Mouse (Mus musculus) lung, postnatal 0 days (tissue): ENCODE measurements around the gene Lgals7. TPM values are rescaled to one million over a fixed set of nuclear protein-coding genes. Genes with fewer than 3 reads are reported as not detected.
"Not testable (repeated sequence)": the region's sequence is repeated elsewhere in the genome, so short reads cannot be mapped to it uniquely, and the experiment has no call there.

ENCODE experiments used
- ATAC-seq: fragments of 200-750 bp; cut with Nextera tagmentation; 2 replicates; pipeline ENCODE4 v1.8.0; 2017; ENCODE audit warnings: moderate library complexity
- DNase-seq: peaks from one replicate; pipeline ENCODE4 v3.0.0-alpha.2; 2016; ENCODE audit warnings: low spot score
- H3K27ac ChIP-seq: fragments of 300-500 bp; sonication (generic); 2 replicates; pipeline ENCODE4 v1.5.1; 2014; ENCODE audit warnings: antibody characterized with exemption, mild to moderate bottlenecking, low read length, mixed read lengths
- H3K27me3 ChIP-seq: fragments of 300-500 bp; sonication (generic); replicated peaks from 2 replicates; pipeline ENCODE4 v1.6.1; 2014; ENCODE audit warnings: low read length, mixed read lengths; ENCODE audit not compliant: insufficient read depth
- H3K36me3 ChIP-seq: fragments of 300-500 bp; sonication (generic); 2 replicates; pipeline ENCODE4 v1.6.1; 2014; ENCODE audit warnings: low read length, mixed read lengths; ENCODE audit not compliant: insufficient read depth
- H3K4me1 ChIP-seq: fragments of 300-500 bp; sonication (generic); 2 replicates; pipeline ENCODE4 v1.6.1; 2014; ENCODE audit warnings: antibody characterized with exemption, low read depth, low read length, mixed read lengths; ENCODE audit not compliant: insufficient read depth
- H3K4me2 ChIP-seq: fragments of 300-500 bp; sonication (generic); replicated peaks from 2 replicates; pipeline ENCODE4 v1.6.1; 2014; ENCODE audit warnings: low read depth, mild to moderate bottlenecking, low read length, moderate library complexity, mixed read lengths
- H3K4me3 ChIP-seq: fragments of 300-500 bp; sonication (generic); 2 replicates; pipeline ENCODE4 v1.5.1; 2014; ENCODE audit warnings: low read depth, low read length
- H3K9ac ChIP-seq: fragments of 300-500 bp; sonication (generic); replicated peaks from 2 replicates; pipeline ENCODE4 v1.6.1; 2014; ENCODE audit warnings: low read depth, mild to moderate bottlenecking
- H3K9me3 ChIP-seq: fragments of 300-500 bp; sonication (generic); 2 replicates; pipeline ENCODE4 v1.6.1; 2016; ENCODE audit warnings: low read length, mixed read lengths
- CTCF ChIP-seq: IDR thresholded peaks from 2 replicates; pipeline ENCODE4 v1.5.1; 2016; ENCODE audit warnings: antibody characterized with exemption, mild to moderate bottlenecking
- EP300 ChIP-seq: IDR thresholded peaks from 2 replicates; pipeline ENCODE4 v1.6.1; 2016; ENCODE audit warnings: antibody characterized with exemption, mild to moderate bottlenecking, control low read depth
- WGBS: fragments of 180-500 bp; shearing (Covaris S2); extraction: QIAGEN DNeasy Blood & Tissue Kit; methylation state at CpG from one replicate; pipeline ENCODE4 v1.1.7; 2014; 5-methylcytosine and 5-hydroxymethylcytosine counted together
- polyA plus RNA-seq: library from polyadenylated mRNA; unstranded; fragments of >200 nt; fragmentation: Nextera tagmentation; extraction: Ambion mirVana; gene quantifications from 2 replicates; pipeline ENCODE4 v1.2.1, GENCODE M21; 2015

Lgals7 gene
- polyA plus RNA-seq, 1 experiment from 2014 or later, result 3.0 TPM

- not testable (repeated sequence) for H3K27me3 ChIP-seq, H3K9me3 ChIP-seq, H3K36me3 ChIP-seq, H3K4me3 ChIP-seq, H3K9ac ChIP-seq
- WGBS, result 19% methylated on average over 23 of the region's 23 CpGs
- H3K4me1 ChIP-seq, result peaks cover 13% of the 10 kb centered on the region; the same call in 1 of the 2 replicates
- ATAC-seq (peak; percentile 82), DNase-seq (peak; percentile 93)
- TF ChIP-seq CTCF, result peak; percentile 82
- TF ChIP-seq EP300, result 0 out of 2 replicates have a peak, but pooled peaks have one; percentile 7
- peak overlapping the region; percentile 47; the same call in 1 of the 2 replicates for H3K27ac ChIP-seq
- H3K4me2 ChIP-seq, result peak overlapping the region; percentile 59
Measured at GRCm38 (mm10) chr7:28867508-28868340, 4.1 kb downstream of the Lgals7 start.

GRCm38 (mm10) chr7:28870901-28871664 is 7.4 kb downstream of the Lgals7 start:
- Histone ChIP-seq H3K9me3 (no peaks in the 10 kb centered on the region), H3K27ac (no peak overlapping the region), H3K36me3 (no peaks in the 10 kb centered on the region), H3K4me3 (no peak overlapping the region), H3K27me3 (no peaks in the 10 kb centered on the region), H3K9ac (no peak overlapping the region), H3K4me1 (peaks cover 6% of the 10 kb centered on the region; the same call in 1 of the 2 replicates), H3K4me2 (no peak overlapping the region)
- ATAC-seq (no peak), DNase-seq (no peak)
- 80% methylated on average over 24 of the region's 24 CpGs for WGBS
- TF ChIP-seq CTCF, result no peak
- no peak for TF ChIP-seq EP300

- ATAC-seq, result no peak
- no peak for DNase-seq
- Histone ChIP-seq H3K4me1 (no peaks in the 10 kb centered on the region), H3K9me3 (no peaks in the 10 kb centered on the region), H3K9ac (no peak overlapping the region), H3K36me3 (no peaks in the 10 kb centered on the region), H3K27ac (no peak overlapping the region), H3K4me2 (no peak overlapping the region), H3K4me3 (no peak overlapping the region), H3K27me3 (no peaks in the 10 kb centered on the region)
- 76% methylated on average over 2 of the region's 2 CpGs for WGBS
- TF ChIP-seq EP300 (no peak), CTCF (no peak)
Measured at GRCm38 (mm10) chr7:28874565-28874964, 10.9 kb downstream of the Lgals7 start.

GRCm38 (mm10) chr7:28876099-28876498 is 12.4 kb downstream of the Lgals7 start:
- WGBS, result 71% methylated on average over 4 of the region's 4 CpGs
- Histone ChIP-seq H3K4me1 (no peaks in the 10 kb centered on the region), H3K27me3 (no peaks in the 10 kb centered on the region), H3K36me3 (no peaks in the 10 kb centered on the region), H3K4me2 (no peak overlapping the region), H3K9ac (no peak overlapping the region), H3K4me3 (no peak overlapping the region), H3K27ac (no peak overlapping the region), H3K9me3 (no peaks in the 10 kb centered on the region)
- ATAC-seq, result no peak
- TF ChIP-seq EP300, result no peak
- no peak for TF ChIP-seq CTCF
- no peak for DNase-seq

- no peak overlapping the region for H3K4me2 ChIP-seq
- 76% methylated on average over 7 of the region's 7 CpGs for WGBS
- no peak overlapping the region for H3K27ac ChIP-seq
- no peaks in the 10 kb centered on the region for H3K36me3 ChIP-seq
- no peaks in the 10 kb centered on the region for H3K4me1 ChIP-seq
- no peak for DNase-seq
- H3K27me3 ChIP-seq, result no peaks in the 10 kb centered on the region
- no peak for TF ChIP-seq CTCF
- no peak for TF ChIP-seq EP300
- no peak overlapping the region for H3K4me3 ChIP-seq
- ATAC-seq, result no peak
- no peaks in the 10 kb centered on the region for H3K9me3 ChIP-seq
- no peak overlapping the region for H3K9ac ChIP-seq
Measured at GRCm38 (mm10) chr7:28877155-28877554, 13.5 kb downstream of the Lgals7 start.

GRCm38 (mm10) chr7:28877856-28878255 is 14.2 kb downstream of the Lgals7 start:
- Histone ChIP-seq H3K27ac (no peak overlapping the region), H3K36me3 (no peaks in the 10 kb centered on the region), H3K4me1 (no peaks in the 10 kb centered on the region), H3K27me3 (no peaks in the 10 kb centered on the region), H3K4me3 (no peak overlapping the region), H3K9me3 (no peaks in the 10 kb centered on the region), H3K9ac (no peak overlapping the region), H3K4me2 (no peak overlapping the region)
- no peak for ATAC-seq
- TF ChIP-seq EP300, result no peak
- 70% methylated on average over 4 of the region's 4 CpGs for WGBS
- DNase-seq, result no peak
